Mouse (Mus musculus) adrenal gland, postnatal 4 days (tissue): ENCODE measurements around the gene Slc4a2. TPM values are rescaled to one million over a fixed set of nuclear protein-coding genes. Genes with fewer than 3 reads are reported as not detected.

Experiments
- total RNA-seq, 2 experiments: library from RNA; stranded (reverse); gene quantifications; 2 replicates each; pipeline ENCODE4 v1.2.3; 2021

The Slc4a2 gene
- total RNA-seq, 2 experiments from 2014 or later = 60.8 to 70.1 TPM

Other genes with a start within 250 kb of the Slc4a2 start
- 10 to 100 TPM; 38.6 to 42.4 TPM for gene Kcnh2, start 72.2 kb upstream of the Slc4a2 start, total RNA-seq
- gene Nos3, start 59.0 kb upstream of the Slc4a2 start, total RNA-seq = 10 to 100 TPM; 11.5 to 12.3 TPM
- under 1 TPM; 0.42 to 0.62 TPM for gene Atg9b, start 31.7 kb upstream of the Slc4a2 start, total RNA-seq
- 10 to 100 TPM; 73.9 to 84.8 TPM for gene Abcb8, start 30.2 kb upstream of the Slc4a2 start, total RNA-seq
- under 1 TPM; 0.20 to 0.22 TPM for gene Asic3, start 10.4 kb upstream of the Slc4a2 start, total RNA-seq
- gene Cdk5, start 307 bp upstream of the Slc4a2 start, total RNA-seq = 10 to 100 TPM; 42.6 to 43.9 TPM
- gene Fastk, start 21.4 kb downstream of the Slc4a2 start, total RNA-seq = 100 to 1,000 TPM; 108 to 127 TPM
- gene Tmub1, start 24.0 kb downstream of the Slc4a2 start, total RNA-seq = 10 to 100 TPM; 11.1 to 11.3 TPM
- gene Agap3, start 28.3 kb downstream of the Slc4a2 start, total RNA-seq = 10 to 100 TPM; 88.4 to 89.2 TPM
- gene Gbx1, start 103.4 kb downstream of the Slc4a2 start, total RNA-seq = under 1 TPM in 1 of 2 experiments, not detected in 1; 0.11 TPM
- 1 to 10 TPM; 2.6 to 3.0 TPM for gene Asb10, start 117.1 kb downstream of the Slc4a2 start, total RNA-seq
- gene 4931409K22Rik, start 133.0 kb downstream of the Slc4a2 start, total RNA-seq = under 1 TPM in 1 of 2 experiments, not detected in 1; 0.11 TPM
- 10 to 100 TPM; 54.7 to 59.8 TPM for gene Abcf2, start 153.6 kb downstream of the Slc4a2 start, total RNA-seq
- gene Chpf2, start 162.9 kb downstream of the Slc4a2 start, total RNA-seq = 10 to 100 TPM; 59.1 to 68.4 TPM
- 10 to 100 TPM; 27.9 to 30.6 TPM for gene Smarcd3, start 200.6 kb downstream of the Slc4a2 start, total RNA-seq